Mouse (Mus musculus) macrophage (primary cell): Measurements from ENCODE around the gene Mms19. TPM values are rescaled to one million over a fixed set of nuclear protein-coding genes. Genes with fewer than 3 reads are reported as not detected.
A peak's percentile ranks its signal among the peaks of the same experiment; 100 is the strongest.

ENCODE experiments used
- H3K27ac ChIP-seq: fragments of 350-480 bp; formaldehyde crosslinking; 2 replicates; pipeline ENCODE4 v1.9.0; 2021
- H3K36me3 ChIP-seq: fragments of 350-480 bp; formaldehyde crosslinking; 2 replicates; pipeline ENCODE4 v1.9.0; 2021; ENCODE audit errors: inconsistent target
- H3K4me3 ChIP-seq: fragments of 350-480 bp; formaldehyde crosslinking; 2 replicates; pipeline ENCODE4 v1.9.0; 2021; ENCODE audit errors: inconsistent target
- H3K79me2 ChIP-seq: fragments of 350-480 bp; formaldehyde crosslinking; 2 replicates; pipeline ENCODE4 v1.9.0; 2021; ENCODE audit errors: inconsistent target
- WGBS: methylation state at CpG from one replicate; pipeline ENCODE4 v1.1.7; 2026; ENCODE audit warnings: inconsistent platforms; ENCODE audit not compliant: missing documents; 5-methylcytosine and 5-hydroxymethylcytosine counted together
- polyA plus RNA-seq: library from polyadenylated mRNA; stranded (reverse); fragments of 250-400 nt; gene quantifications from 3 replicates; pipeline ENCODE4 v1.2.4, GENCODE M21; 2018; ENCODE audit warnings: inconsistent platforms

Gene Mms19
- polyA plus RNA-seq, 1 experiment from 2014 or later, result 20.9 TPM

DNA sequence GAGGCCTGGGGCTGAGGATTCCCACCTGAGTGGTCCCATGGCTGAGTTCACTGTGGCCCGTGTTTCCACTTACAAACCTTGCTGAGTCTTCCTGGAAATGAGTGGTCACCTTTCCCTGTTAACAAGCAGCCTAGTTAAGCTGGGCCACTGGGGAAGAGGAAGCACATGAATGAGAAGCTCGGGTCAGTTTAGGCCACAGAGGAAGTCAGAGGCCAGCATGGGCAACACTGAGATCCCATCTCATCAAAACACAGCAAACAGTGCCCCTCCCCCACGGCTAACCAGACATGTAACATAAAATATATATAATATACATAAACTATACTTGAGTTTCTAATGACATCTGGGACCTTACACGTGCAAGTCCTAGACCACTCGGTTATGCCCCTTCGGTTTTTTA, 8.9 kb upstream of the Mms19 start:
- Histone ChIP-seq H3K79me2 (peaks cover 100% of the 10 kb centered on the region), H3K36me3 (0 out of 2 replicates have a peak, but pooled peaks cover 7% of the 10 kb centered on the region), H3K27ac (peak overlapping the region; percentile 71), H3K4me3 (no peak overlapping the region)
- 36% methylated on average over 6 of the region's 6 CpGs for whole genome bisulfite sequencing

DNA sequence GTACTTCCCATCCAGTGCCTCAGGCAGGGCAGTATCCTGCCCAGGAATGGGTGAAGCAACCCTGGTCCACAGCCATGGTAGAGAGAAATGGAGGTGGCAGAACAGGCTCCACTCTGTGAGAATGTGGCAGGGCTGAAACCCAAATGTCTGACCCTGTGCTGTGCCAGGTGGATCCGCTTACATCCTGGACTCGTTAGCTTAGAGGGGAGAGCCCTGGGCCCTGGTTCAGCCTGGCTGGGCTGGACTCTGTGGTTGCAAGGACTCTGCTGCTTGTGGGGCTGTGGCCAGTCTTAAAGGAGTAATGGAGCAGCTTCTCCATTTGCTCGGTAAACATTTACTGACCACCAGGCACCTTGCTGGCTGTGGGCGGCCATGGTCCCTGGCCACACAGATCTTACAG, 6.2 kb upstream of the Mms19 start:
- Histone ChIP-seq H3K79me2 (peaks cover 100% of the 10 kb centered on the region), H3K36me3 (no peaks in the 10 kb centered on the region), H3K4me3 (no peak overlapping the region), H3K27ac (no peak overlapping the region)
- WGBS, result 86% methylated on average over 4 of the region's 4 CpGs

DNA sequence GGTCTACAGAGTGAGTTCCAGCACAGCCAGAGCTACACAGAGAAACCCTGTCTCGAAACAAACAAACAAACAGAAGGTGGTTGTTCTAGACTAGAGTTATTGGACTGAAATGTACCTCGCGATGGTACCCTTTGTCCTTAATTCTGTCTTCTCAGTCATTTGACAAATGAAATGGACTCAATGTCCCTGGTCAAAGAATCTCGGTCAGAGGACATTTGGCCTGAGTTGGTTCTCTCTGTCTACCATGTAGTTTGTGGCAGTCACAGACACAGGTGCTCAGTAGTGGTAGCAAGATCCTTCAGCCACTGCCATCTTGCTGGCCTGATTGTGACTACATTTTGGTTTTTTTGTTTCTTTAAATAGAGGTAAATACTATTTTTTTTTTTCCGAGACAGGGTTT, 5.0 kb upstream of the Mms19 start:
- 93% methylated on average over 4 of the region's 5 CpGs for WGBS
- Histone ChIP-seq H3K36me3 (no peaks in the 10 kb centered on the region), H3K27ac (no peak overlapping the region), H3K79me2 (peaks cover 88% of the 10 kb centered on the region), H3K4me3 (no peak overlapping the region)

DNA sequence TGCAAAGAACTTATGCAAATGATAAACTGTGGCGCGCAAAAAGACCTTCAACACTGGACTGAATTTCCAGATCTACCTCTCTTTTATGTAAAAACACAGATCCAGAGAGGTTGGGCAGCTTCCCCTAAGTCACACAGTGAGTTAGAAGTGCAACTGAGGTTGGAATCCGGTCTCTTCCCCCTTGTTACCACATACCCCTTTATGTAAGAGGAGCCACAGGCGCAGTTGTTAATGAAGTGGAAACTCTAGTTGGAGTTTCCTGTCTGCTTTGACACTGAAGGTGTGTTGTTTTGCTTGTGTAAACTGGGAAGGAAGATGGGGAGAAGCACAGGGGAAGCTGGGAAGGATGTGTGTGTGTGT, 1.8 kb upstream of the Mms19 start:
- Histone ChIP-seq H3K4me3 (peak overlapping the region; percentile 80), H3K36me3 (no peaks in the 10 kb centered on the region), H3K27ac (peak overlapping the region; percentile 78), H3K79me2 (peaks cover 84% of the 10 kb centered on the region)
- WGBS, result 3% methylated on average over 4 of the region's 4 CpGs

DNA sequence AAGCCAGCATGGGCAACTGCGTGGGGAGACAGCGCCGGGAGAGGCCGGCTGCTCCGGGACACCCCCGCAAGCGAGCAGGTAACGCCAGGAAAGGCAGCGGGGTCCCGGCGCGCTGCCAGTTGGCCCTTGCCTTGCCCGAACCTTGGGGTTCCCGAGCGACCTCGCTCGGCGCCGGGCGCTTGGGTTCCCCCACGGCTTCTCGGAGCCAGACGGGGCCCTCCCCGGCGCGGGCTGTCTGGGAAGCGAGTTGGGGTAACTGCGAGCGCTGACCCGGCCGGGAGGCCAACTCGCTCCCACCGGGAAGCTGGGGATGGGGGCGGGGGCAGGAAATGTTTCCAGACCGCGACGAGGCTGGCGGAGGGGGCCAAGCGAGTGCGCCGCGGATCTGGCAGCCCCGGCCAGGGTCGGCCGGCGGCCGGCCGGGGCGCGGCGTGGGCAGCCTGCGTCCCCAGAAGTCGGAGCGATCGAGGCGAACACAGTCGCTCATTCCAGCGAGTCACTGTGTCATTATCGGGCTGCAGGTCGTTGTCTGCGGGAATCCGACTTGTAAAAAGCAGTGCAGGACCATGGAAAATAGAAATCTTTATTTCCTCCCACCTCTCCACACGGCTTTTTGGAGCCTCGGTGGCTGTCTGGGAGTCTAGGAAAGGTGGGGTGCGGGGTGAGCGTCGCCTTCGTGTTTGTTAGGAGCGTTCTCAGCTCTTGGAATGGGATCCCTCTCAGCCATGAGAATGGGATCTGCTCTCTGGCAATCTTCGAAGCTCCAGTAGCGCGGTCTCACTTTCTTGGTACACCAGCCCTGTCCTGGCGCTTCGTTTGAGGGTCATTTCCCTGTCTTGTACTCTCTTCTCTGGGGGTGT, 1.2 kb upstream of the Mms19 start:
- WGBS, result under 1% methylated on average over 65 of the region's 74 CpGs
- Histone ChIP-seq H3K4me3 (peak overlapping the region; percentile 80), H3K27ac (peak overlapping the region; percentile 78)

DNA sequence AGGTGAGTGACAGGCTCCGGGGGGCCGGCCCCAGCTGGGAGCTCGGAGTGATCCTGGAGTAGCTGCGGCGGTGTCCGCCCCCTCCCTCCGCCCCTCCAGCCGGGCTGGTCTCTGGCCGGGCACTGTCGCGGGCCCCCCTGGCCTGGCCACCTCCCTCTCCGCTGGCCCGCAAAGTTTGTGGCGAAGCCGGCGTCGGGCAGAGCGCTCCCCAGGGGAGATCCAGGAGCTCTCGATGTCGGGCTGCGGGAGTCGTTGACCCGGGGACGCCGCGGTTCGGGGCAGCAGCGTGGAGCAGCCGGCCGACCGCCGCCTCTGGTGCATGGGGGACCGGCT, 604 bp upstream of the Mms19 start, which contains the start of gene Ubtd1:
Gene Ubtd1, plus strand, starts transcription at position 169 of the 333 bp plus-strand sequence.
- Histone ChIP-seq H3K79me2 (peaks cover 84% of the 10 kb centered on the region), H3K36me3 (no peaks in the 10 kb centered on the region), H3K4me3 (peak within 1 kb of the TSS; percentile 84), H3K27ac (peak within 1 kb of the TSS; percentile 78)
- WGBS, result under 1% methylated on average over 26 of the region's 33 CpGs

More for the DNA sequence above, 1.2 kb upstream of the Mms19 start:
- H3K36me3 ChIP-seq, result no peaks in the 10 kb centered on the region
- H3K79me2 ChIP-seq, result peaks cover 84% of the 10 kb centered on the region

DNA sequence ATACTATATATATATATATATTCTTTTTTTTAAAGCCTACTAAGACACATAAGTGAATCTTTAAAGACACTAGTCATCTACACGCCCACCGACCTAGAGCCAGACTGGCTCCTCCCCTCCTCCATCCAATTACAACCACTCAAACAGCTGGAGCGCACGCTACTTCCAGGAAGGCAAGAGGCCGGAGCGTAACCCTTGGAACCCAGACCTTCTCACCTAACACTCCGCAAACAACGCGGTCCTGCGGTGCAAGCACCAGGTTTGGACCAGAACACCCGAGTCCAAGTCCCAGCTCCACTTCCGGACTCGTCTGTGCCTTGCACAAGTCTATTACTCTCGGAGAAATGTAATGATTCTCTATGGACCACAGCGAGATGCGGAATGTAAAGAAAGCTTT, 537 bp downstream of the Mms19 start:
- Histone ChIP-seq H3K36me3 (no peaks in the 10 kb centered on the region), H3K4me3 (peak overlapping the region; percentile 84), H3K27ac (peak overlapping the region; percentile 60), H3K79me2 (peaks cover 84% of the 10 kb centered on the region)
- WGBS, result 2% methylated on average over 16 of the region's 16 CpGs

DNA sequence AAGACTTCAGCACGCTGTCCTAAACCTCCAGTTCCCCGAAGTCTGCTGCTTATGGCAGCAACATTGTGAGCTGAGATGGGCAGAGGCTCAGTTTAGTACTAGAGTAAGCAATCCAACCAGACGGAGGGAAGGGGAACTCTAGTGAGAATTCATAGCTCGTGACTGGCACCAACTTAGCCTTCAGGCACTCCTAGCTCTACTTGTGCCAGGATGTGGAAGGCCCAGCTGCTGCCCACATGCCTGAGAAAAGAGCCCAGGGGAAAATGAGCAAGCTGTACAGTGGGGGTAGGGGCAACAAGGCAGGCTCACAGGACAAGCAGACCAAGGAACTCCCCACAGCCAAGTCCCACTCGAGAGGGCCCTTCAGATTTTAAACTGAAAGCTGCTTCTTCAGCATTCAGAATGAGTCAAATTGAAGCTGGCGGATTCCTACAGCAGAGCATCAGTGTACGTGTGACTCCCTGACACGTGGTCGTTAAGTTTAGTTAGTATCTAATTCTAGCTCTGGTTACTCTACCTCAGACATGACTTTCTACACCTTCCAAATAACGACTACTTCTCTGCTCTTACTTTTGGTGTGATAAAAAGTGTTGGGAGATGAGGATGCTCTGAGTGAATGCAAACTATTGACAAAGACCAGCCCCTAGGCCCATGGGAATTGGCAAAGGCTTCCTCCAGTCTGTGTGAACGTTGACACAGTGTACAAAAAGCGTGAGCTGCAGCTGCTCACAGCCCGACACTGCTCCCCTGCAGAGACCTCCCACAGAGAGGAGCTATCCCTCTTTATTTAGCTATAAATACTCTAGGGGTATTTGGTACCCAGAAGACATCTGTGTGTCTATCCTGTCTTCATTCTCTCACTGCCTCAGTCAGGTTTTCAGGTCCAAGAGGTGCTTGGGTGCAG, 6.8 kb downstream of the Mms19 start:
- Histone ChIP-seq H3K4me3 (no peak overlapping the region), H3K36me3 (peaks cover 5% of the 10 kb centered on the region; the same call in 1 of the 2 replicates), H3K27ac (peak overlapping the region; percentile 62), H3K79me2 (peaks cover 100% of the 10 kb centered on the region)
- WGBS, result 82% methylated on average over 13 of the region's 13 CpGs

DNA sequence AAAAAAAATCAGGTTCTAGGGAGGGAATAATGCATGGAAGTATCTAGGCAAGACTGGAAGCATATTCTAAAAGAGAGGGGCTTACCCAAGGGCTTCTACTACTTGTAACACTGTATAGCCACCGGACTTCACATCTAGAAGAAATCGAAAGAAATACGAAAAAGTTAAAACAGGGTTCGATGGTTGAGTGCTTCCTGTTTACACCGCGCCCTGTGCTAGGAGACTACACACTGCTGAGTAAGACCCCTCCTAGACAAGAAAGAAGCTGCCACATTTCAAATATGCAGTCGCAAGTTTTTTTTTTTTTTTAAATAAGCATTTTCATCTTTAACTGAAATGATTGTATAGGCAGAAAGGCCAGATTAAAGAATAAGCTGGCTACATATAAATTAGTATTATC, 11.3 kb downstream of the Mms19 start:
- no peak overlapping the region for H3K27ac ChIP-seq
- WGBS, result 61% methylated on average over 7 of the region's 7 CpGs
- no peak overlapping the region for H3K4me3 ChIP-seq
- H3K79me2 ChIP-seq, result peaks cover 81% of the 10 kb centered on the region
- H3K36me3 ChIP-seq, result peaks cover 40% of the 10 kb centered on the region

DNA sequence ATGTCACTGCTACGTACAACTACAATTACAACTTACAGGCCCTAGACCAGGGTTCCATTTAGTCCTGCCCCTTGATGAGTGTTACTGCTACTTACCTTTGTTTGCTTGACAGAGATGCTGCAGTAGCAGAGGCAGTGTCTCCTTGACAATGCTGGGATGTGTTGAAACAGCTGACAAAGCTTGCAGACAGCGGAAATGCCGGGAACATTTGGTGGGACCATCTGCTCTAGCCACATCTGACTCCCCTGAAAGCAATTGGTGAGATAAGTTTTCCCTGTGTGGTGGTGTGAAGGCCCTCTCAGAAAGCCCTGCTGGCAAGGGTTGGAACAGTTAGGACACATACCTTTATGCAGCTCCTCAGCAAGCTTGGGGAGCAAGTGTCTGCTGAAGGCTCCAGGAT, 27.4 kb downstream of the Mms19 start:
- WGBS, result 100% methylated on average over 3 of the region's 3 CpGs
- Histone ChIP-seq H3K27ac (no peak overlapping the region), H3K4me3 (no peak overlapping the region), H3K79me2 (no peaks in the 10 kb centered on the region), H3K36me3 (peaks cover 91% of the 10 kb centered on the region)

DNA sequence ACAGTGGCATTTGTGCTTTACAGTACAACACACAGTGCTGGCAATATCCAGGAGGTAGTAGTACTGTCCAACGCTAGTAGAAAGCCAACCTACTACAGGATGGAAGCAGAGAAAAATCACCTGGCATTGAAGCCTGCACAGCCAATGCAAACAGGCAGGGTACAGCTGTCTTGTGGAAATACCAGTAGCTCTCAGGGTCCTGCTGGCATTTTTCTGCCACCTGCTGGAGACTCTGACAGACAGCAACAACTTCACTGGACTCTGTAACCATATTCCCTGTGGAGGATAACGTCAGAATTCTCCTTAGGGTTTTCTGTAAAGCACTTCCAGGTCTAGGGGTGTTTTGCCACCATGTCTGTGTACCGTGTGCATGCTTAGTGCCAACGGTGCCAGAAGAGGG, 28.7 kb downstream of the Mms19 start:
- H3K27ac ChIP-seq, result no peak overlapping the region
- H3K36me3 ChIP-seq, result peaks cover 91% of the 10 kb centered on the region
- no peak overlapping the region for H3K4me3 ChIP-seq
- WGBS, result 87% methylated on average over 4 of the region's 4 CpGs
- H3K79me2 ChIP-seq, result no peaks in the 10 kb centered on the region

DNA sequence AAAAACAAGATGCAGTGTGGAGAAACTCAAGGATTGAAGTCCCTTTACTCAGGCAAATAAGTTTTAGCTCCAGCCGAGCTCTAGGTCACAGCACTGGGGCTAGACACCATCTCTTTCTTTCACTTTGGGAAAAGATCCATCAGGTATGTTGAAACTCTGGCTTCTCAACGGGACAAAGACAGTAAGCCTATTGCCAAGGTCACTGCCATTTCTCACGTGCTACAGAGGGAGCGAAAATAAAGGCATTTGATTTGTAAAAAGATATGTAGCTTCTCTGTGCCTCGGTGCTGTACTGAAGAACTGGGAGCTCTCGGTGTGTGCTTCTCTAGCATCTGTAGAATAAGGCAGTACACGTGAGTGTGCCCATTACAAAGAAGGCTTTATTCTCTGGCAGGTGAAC, 37.1 kb downstream of the Mms19 start:
- Histone ChIP-seq H3K27ac (no peak overlapping the region), H3K79me2 (no peaks in the 10 kb centered on the region), H3K36me3 (peaks cover 93% of the 10 kb centered on the region), H3K4me3 (no peak overlapping the region)
- 94% methylated on average over 7 of the region's 7 CpGs for WGBS

DNA sequence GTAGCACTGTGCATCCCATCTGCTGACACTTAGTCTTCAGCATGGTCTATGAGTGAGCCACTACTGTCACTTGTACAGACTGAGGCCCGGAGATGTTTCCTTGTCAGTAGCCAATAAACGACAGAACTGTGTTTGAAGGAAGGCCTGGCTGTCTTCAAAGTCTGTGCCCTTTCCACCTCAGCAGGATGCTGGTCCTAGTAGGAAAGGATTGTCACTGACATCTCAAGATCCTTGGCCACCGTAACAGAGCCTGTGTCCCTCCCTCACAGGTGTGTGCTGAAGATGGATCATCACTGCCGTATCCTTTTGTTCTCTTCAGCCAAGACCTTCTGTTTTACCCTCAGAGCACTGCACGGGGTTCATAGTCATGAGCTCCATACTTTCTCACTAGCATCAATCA, 42.4 kb downstream of the Mms19 start:
- no peak overlapping the region for H3K27ac ChIP-seq
- peaks cover 47% of the 10 kb centered on the region for H3K79me2 ChIP-seq
- no peak overlapping the region for H3K4me3 ChIP-seq
- H3K36me3 ChIP-seq, result peaks cover 57% of the 10 kb centered on the region
- WGBS, result 97% methylated on average over 5 of the region's 5 CpGs

DNA sequence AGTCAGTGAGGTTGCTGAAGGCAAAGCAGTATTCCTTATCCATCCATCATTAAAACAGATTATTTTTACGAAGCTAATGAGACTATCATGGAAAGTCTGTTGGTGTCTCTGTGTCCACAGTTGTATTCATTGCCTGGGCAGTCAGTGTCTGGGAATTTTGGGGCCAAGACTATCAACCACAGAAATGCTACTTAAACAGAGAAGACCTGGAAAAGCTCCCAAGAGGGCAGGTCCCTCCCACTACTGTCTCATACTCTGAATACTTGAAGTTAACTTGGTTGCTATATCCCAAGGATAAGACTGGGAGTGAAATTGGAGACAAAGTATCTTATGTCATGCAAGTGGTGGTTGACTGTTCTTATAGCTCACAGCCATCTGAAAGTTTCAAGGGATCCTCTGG, 45.0 kb downstream of the Mms19 start:
- Histone ChIP-seq H3K79me2 (peaks cover 62% of the 10 kb centered on the region), H3K36me3 (peaks cover 32% of the 10 kb centered on the region), H3K4me3 (no peak overlapping the region), H3K27ac (no peak overlapping the region)
- WGBS, result 100% methylated on average over 1 of the region's 1 CpGs

DNA sequence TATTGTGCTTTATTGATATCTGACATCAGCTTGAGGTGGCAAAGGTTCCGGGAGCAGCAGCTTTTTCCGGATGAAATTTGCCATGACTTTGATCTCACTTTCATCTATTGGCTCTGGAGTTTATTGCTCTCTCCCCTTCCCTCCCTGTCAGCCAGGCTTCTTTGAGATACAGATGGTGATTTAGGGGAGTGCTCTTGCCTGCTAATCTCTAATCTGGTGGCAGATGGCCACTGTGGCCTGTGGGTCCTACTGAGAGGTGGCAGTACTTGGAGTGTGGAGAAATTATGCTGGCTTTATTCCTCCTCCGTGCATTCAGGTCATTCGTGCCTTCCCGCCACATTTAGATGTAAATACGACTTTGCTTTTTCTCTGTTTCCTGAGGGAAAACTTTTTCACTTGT, 46.8 kb downstream of the Mms19 start:
- WGBS, result 20% methylated on average over 6 of the region's 6 CpGs
- Histone ChIP-seq H3K27ac (no peak overlapping the region), H3K79me2 (peaks cover 68% of the 10 kb centered on the region), H3K36me3 (peaks cover 15% of the 10 kb centered on the region), H3K4me3 (peak overlapping the region; percentile 95)
